Mouse (Mus musculus): ENCODE results near the gene 5430419D17Rik. TPM values are rescaled to one million over a fixed set of nuclear protein-coding genes. Genes with fewer than 3 reads are reported as not detected.

Gene 5430419D17Rik
- polyA plus RNA-seq, 1 experiment from 2014 or later: not detected

GRCm38 (mm10) chr7:131318340-131318739 is 144.1 kb downstream of the 5430419D17Rik start:
- WGBS: 69% methylated on average over 4 of the region's 7 CpGs
- no peak overlapping the region for H3K4me3 ChIP-seq
- no peak for ATAC-seq (ENCODE audit: borderline replicate concordance, extremely low read depth, low FRiP score, low TSS enrichment)
- H3K27ac ChIP-seq: no peak overlapping the region
- no peaks in the 10 kb centered on the region for H3K9me3 ChIP-seq
- H3K4me1 ChIP-seq: no peaks in the 10 kb centered on the region
- H3K9ac ChIP-seq: no peak overlapping the region
- H3K27me3 ChIP-seq: no peaks in the 10 kb centered on the region
- H3K36me3 ChIP-seq: no peaks in the 10 kb centered on the region
- H3K4me2 ChIP-seq: no peak overlapping the region

- Histone ChIP-seq H3K4me3 (no peak within 1 kb of the TSS), H3K9ac (no peak within 1 kb of the TSS), H3K27ac (no peak within 1 kb of the TSS), H3K9me3 (no peaks in the 10 kb centered on the region), H3K4me1 (no peaks in the 10 kb centered on the region), H3K36me3 (no peaks in the 10 kb centered on the region), H3K4me2 (no peak within 1 kb of the TSS), H3K27me3 (no peaks in the 10 kb centered on the region)
- 78% methylated on average over 2 of the region's 2 CpGs for WGBS
- no peak for ATAC-seq (ENCODE audit: borderline replicate concordance, extremely low read depth, low FRiP score, low TSS enrichment)
These were observed 148.0 kb downstream of the 5430419D17Rik start, which contains the start of gene Cuzd1 for GRCm38 (mm10) chr7:131322192-131322591. TSS of gene Cuzd1 (minus strand) at chr7:131322292.

- 77% methylated on average over 5 of the region's 5 CpGs for WGBS
These were observed 152.9 kb downstream of the 5430419D17Rik start for GRCm38 (mm10) chr7:131327054-131327453.

GRCm38 (mm10) chr7:131329416-131329815 is 155.2 kb downstream of the 5430419D17Rik start, which contains the start of gene Fam24b:
TSS of gene Fam24b (minus strand) at chr7:131329516.
- H3K9me3 ChIP-seq: no peaks in the 10 kb centered on the region
- no peak within 1 kb of the TSS for H3K27ac ChIP-seq
- H3K4me1 ChIP-seq: no peaks in the 10 kb centered on the region
- no peak for ATAC-seq (ENCODE audit: borderline replicate concordance, extremely low read depth, low FRiP score, low TSS enrichment)
- no peaks in the 10 kb centered on the region for H3K27me3 ChIP-seq
- WGBS: 88% methylated on average over 5 of the region's 5 CpGs
- H3K4me2 ChIP-seq: no peak within 1 kb of the TSS
- no peak within 1 kb of the TSS for H3K9ac ChIP-seq
- no peaks in the 10 kb centered on the region for H3K36me3 ChIP-seq
- H3K4me3 ChIP-seq: no peak within 1 kb of the TSS

More at GRCm38 (mm10) chr7:131327054-131327453, 152.9 kb downstream of the 5430419D17Rik start:
- Histone ChIP-seq H3K4me3 (no peak overlapping the region), H3K4me1 (no peaks in the 10 kb centered on the region), H3K9ac (no peak overlapping the region), H3K27ac (no peak overlapping the region), H3K4me2 (no peak overlapping the region), H3K36me3 (no peaks in the 10 kb centered on the region), H3K27me3 (no peaks in the 10 kb centered on the region), H3K9me3 (no peaks in the 10 kb centered on the region)
- no peak for ATAC-seq (ENCODE audit: borderline replicate concordance, extremely low read depth, low FRiP score, low TSS enrichment)

GRCm38 (mm10) chr7:131331688-131332087 is 157.5 kb downstream of the 5430419D17Rik start:
- H3K4me1 ChIP-seq: no peaks in the 10 kb centered on the region
- no peaks in the 10 kb centered on the region for H3K36me3 ChIP-seq
- no peaks in the 10 kb centered on the region for H3K9me3 ChIP-seq
- H3K9ac ChIP-seq: no peak overlapping the region
- H3K27ac ChIP-seq: no peak overlapping the region
- no peak overlapping the region for H3K4me2 ChIP-seq
- no peak overlapping the region for H3K4me3 ChIP-seq
- 64% methylated on average over 2 of the region's 2 CpGs for WGBS
- no peak for ATAC-seq (ENCODE audit: borderline replicate concordance, extremely low read depth, low FRiP score, low TSS enrichment)
- no peaks in the 10 kb centered on the region for H3K27me3 ChIP-seq

GRCm38 (mm10) chr7:131333564-131333963 is 159.4 kb downstream of the 5430419D17Rik start, which contains the start of gene Fam24a:
TSS of gene Fam24a (plus strand) at chr7:131333864.
- H3K27ac ChIP-seq: no peak within 1 kb of the TSS
- no peak for ATAC-seq (ENCODE audit: borderline replicate concordance, extremely low read depth, low FRiP score, low TSS enrichment)
- no peaks in the 10 kb centered on the region for H3K9me3 ChIP-seq
- no peak within 1 kb of the TSS for H3K9ac ChIP-seq
- 45% methylated on average over 1 of the region's 1 CpGs for WGBS
- no peak within 1 kb of the TSS for H3K4me3 ChIP-seq
- no peak within 1 kb of the TSS for H3K4me2 ChIP-seq
- no peaks in the 10 kb centered on the region for H3K36me3 ChIP-seq
- peaks cover 9% of the 10 kb centered on the region; the same call in 1 of the 2 replicates for H3K4me1 ChIP-seq
- H3K27me3 ChIP-seq: no peaks in the 10 kb centered on the region

GRCm38 (mm10) chr7:131337502-131338068 is 163.4 kb downstream of the 5430419D17Rik start:
- Histone ChIP-seq H3K9ac (no peak overlapping the region), H3K4me1 (peaks cover 9% of the 10 kb centered on the region; the same call in 1 of the 2 replicates), H3K27ac (peak overlapping the region; percentile 32; the same call in 1 of the 2 replicates), H3K36me3 (peaks cover 18% of the 10 kb centered on the region; the same call in 1 of the 2 replicates), H3K4me2 (no peak overlapping the region; the same call in 1 of the 2 replicates), H3K27me3 (no peaks in the 10 kb centered on the region), H3K9me3 (no peaks in the 10 kb centered on the region), H3K4me3 (no peak overlapping the region)
- WGBS: 23% methylated on average over 8 of the region's 8 CpGs
- no peak for ATAC-seq (ENCODE audit: borderline replicate concordance, extremely low read depth, low FRiP score, low TSS enrichment)

- no peak overlapping the region for H3K4me3 ChIP-seq
- no peak overlapping the region for H3K9ac ChIP-seq
- H3K27ac ChIP-seq: no peak overlapping the region
- 78% methylated on average over 7 of the region's 7 CpGs for WGBS
- no peaks in the 10 kb centered on the region for H3K9me3 ChIP-seq
- no peak for ATAC-seq (ENCODE audit: borderline replicate concordance, extremely low read depth, low FRiP score, low TSS enrichment)
- H3K27me3 ChIP-seq: no peaks in the 10 kb centered on the region
- H3K36me3 ChIP-seq: peaks cover 52% of the 10 kb centered on the region
- H3K4me2 ChIP-seq: no peak overlapping the region
- no peaks in the 10 kb centered on the region for H3K4me1 ChIP-seq
These were observed 171.8 kb downstream of the 5430419D17Rik start for GRCm38 (mm10) chr7:131345856-131346541.

Other genes with a start within 250 kb of the 5430419D17Rik start
- gene Htra1, start 238.3 kb upstream of the 5430419D17Rik start, polyA plus RNA-seq (2015; fragmentation: Nextera tagmentation; extraction: Ambion mirVana): 58.0 and 59.7 TPM in 2 replicates
- gene Dmbt1, start 142.3 kb upstream of the 5430419D17Rik start, polyA plus RNA-seq (2015; fragmentation: Nextera tagmentation; extraction: Ambion mirVana): not detected in 2 replicates
- not detected in 2 replicates for gene 4933402N03Rik, start 28.1 kb upstream of the 5430419D17Rik start, polyA plus RNA-seq (2015; fragmentation: Nextera tagmentation; extraction: Ambion mirVana)
- 0.06 and 0.11 TPM in 2 replicates for gene Cuzd1, start 147.9 kb downstream of the 5430419D17Rik start, polyA plus RNA-seq (2015; fragmentation: Nextera tagmentation; extraction: Ambion mirVana)
- gene Fam24b, start 155.1 kb downstream of the 5430419D17Rik start, polyA plus RNA-seq (2015; fragmentation: Nextera tagmentation; extraction: Ambion mirVana): not detected in 2 replicates
- not detected in 2 replicates for gene Fam24a, start 159.5 kb downstream of the 5430419D17Rik start, polyA plus RNA-seq (2015; fragmentation: Nextera tagmentation; extraction: Ambion mirVana)
- 18.4 and 22.2 TPM in 2 replicates for gene 2310057M21Rik, start 188.4 kb downstream of the 5430419D17Rik start, polyA plus RNA-seq (2015; fragmentation: Nextera tagmentation; extraction: Ambion mirVana)
- 64.3 and 64.8 TPM in 2 replicates for gene Pstk, start 196.7 kb downstream of the 5430419D17Rik start, polyA plus RNA-seq (2015; fragmentation: Nextera tagmentation; extraction: Ambion mirVana)
- 13.1 and 13.2 TPM in 2 replicates for gene Ikzf5, start 236.1 kb downstream of the 5430419D17Rik start, polyA plus RNA-seq (2015; fragmentation: Nextera tagmentation; extraction: Ambion mirVana)
- gene Acadsb, start 236.2 kb downstream of the 5430419D17Rik start, polyA plus RNA-seq (2015; fragmentation: Nextera tagmentation; extraction: Ambion mirVana): 183 and 192 TPM in 2 replicates